Mouse (Mus musculus): ENCODE measurements at regions not wholly inside any gene's neighbourhood (a gene's known extent, or its start where the extent isn't known, plus 50 kb on each side); places are given as distances from the start of the nearest gene placed in this dataset.

GRCm38 (mm10) chr1:19975436-19975835, 642.4 kb downstream of the Pkhd1 start:
- no peaks in the 10 kb centered on the region for H3K4me1 ChIP-seq (ENCODE audit: control insufficient read depth, insufficient read depth, low read length)
- no peak for ATAC-seq (ENCODE audit: low FRiP score, low TSS enrichment)
- H3K27me3 ChIP-seq (ENCODE audit: control insufficient read depth, insufficient read depth, low read length) = no peaks in the 10 kb centered on the region
- H3K4me3 ChIP-seq (replicated peaks; ENCODE audit: low read depth, low read length) = no peak overlapping the region
- DNase-seq = no peak
- H3K9me3 ChIP-seq (ENCODE audit: control insufficient read depth, low read length) = no peaks in the 10 kb centered on the region
- no peak overlapping the region for H3K4me2 ChIP-seq (ENCODE audit: low read length)
- H3K36me3 ChIP-seq (ENCODE audit: control insufficient read depth, insufficient read depth, low read length) = no peaks in the 10 kb centered on the region
- H3K27ac ChIP-seq (replicated peaks; ENCODE audit: low read depth, low read length) = no peak overlapping the region
- H3K9ac ChIP-seq (replicated peaks; ENCODE audit: low read length) = no peak overlapping the region

GRCm38 (mm10) chr1:19981189-19981588, 636.7 kb downstream of the Pkhd1 start:
- WGBS = 11% methylated on average over 1 of the region's 1 CpGs
- no peaks in the 10 kb centered on the region for H3K27me3 ChIP-seq (ENCODE audit: control insufficient read depth, insufficient read depth, low read length)
- DNase-seq (peak; percentile 18), ATAC-seq (ENCODE audit: low FRiP score, low TSS enrichment) (no peak)
- H3K4me1 ChIP-seq (ENCODE audit: control insufficient read depth, insufficient read depth, low read length) = peaks cover 14% of the 10 kb centered on the region; the same call in 1 of the 2 replicates
- H3K4me3 ChIP-seq (replicated peaks; ENCODE audit: low read depth, low read length) = no peak overlapping the region
- H3K4me2 ChIP-seq (ENCODE audit: low read length) = no peak overlapping the region
- no peaks in the 10 kb centered on the region for H3K36me3 ChIP-seq (ENCODE audit: control insufficient read depth, insufficient read depth, low read length)
- H3K9ac ChIP-seq (replicated peaks; ENCODE audit: low read length) = no peak overlapping the region
- H3K27ac ChIP-seq (replicated peaks; ENCODE audit: low read depth, low read length) = no peak overlapping the region
- no peaks in the 10 kb centered on the region for H3K9me3 ChIP-seq (ENCODE audit: control insufficient read depth, low read length)

GRCm38 (mm10) chr1:19982791-19983190, 635.1 kb downstream of the Pkhd1 start:
- Histone ChIP-seq H3K27ac (replicated peaks; ENCODE audit: low read depth, low read length) (no peak overlapping the region), H3K4me2 (ENCODE audit: low read length) (no peak overlapping the region), H3K4me1 (ENCODE audit: control insufficient read depth, insufficient read depth, low read length) (peaks cover 14% of the 10 kb centered on the region; the same call in 1 of the 2 replicates), H3K9me3 (ENCODE audit: control insufficient read depth, low read length) (no peaks in the 10 kb centered on the region), H3K4me3 (replicated peaks; ENCODE audit: low read depth, low read length) (no peak overlapping the region), H3K27me3 (ENCODE audit: control insufficient read depth, insufficient read depth, low read length) (no peaks in the 10 kb centered on the region), H3K36me3 (ENCODE audit: control insufficient read depth, insufficient read depth, low read length) (no peaks in the 10 kb centered on the region), H3K9ac (replicated peaks; ENCODE audit: low read length) (no peak overlapping the region)
- WGBS = 36% methylated on average over 3 of the region's 3 CpGs
- no peak for ATAC-seq (ENCODE audit: low FRiP score, low TSS enrichment)
- peak; percentile 48 for DNase-seq

- peak; percentile 9 for DNase-seq
- ATAC-seq (ENCODE audit: low FRiP score, low TSS enrichment) = no peak
- WGBS = 50% methylated on average over 2 of the region's 2 CpGs
These were observed 634.4 kb downstream of the Pkhd1 start for GRCm38 (mm10) chr1:19983504-19983903.

GRCm38 (mm10) chr1:19989921-19990320, 627.9 kb downstream of the Pkhd1 start:
- no peak for DNase-seq
- Histone ChIP-seq H3K27me3 (ENCODE audit: control insufficient read depth, insufficient read depth, low read length) (no peaks in the 10 kb centered on the region), H3K9ac (replicated peaks; ENCODE audit: low read length) (no peak overlapping the region), H3K36me3 (ENCODE audit: control insufficient read depth, insufficient read depth, low read length) (no peaks in the 10 kb centered on the region), H3K4me3 (replicated peaks; ENCODE audit: low read depth, low read length) (no peak overlapping the region), H3K27ac (replicated peaks; ENCODE audit: low read depth, low read length) (no peak overlapping the region), H3K4me2 (ENCODE audit: low read length) (no peak overlapping the region), H3K9me3 (ENCODE audit: control insufficient read depth, low read length) (no peaks in the 10 kb centered on the region), H3K4me1 (ENCODE audit: control insufficient read depth, insufficient read depth, low read length) (no peaks in the 10 kb centered on the region)
- 82% methylated on average over 4 of the region's 4 CpGs for WGBS
- ATAC-seq (ENCODE audit: low FRiP score, low TSS enrichment) = no peak

More at GRCm38 (mm10) chr1:19983504-19983903, 634.4 kb downstream of the Pkhd1 start:
- Histone ChIP-seq H3K27ac (replicated peaks; ENCODE audit: low read depth, low read length) (no peak overlapping the region), H3K36me3 (ENCODE audit: control insufficient read depth, insufficient read depth, low read length) (no peaks in the 10 kb centered on the region), H3K9me3 (ENCODE audit: control insufficient read depth, low read length) (no peaks in the 10 kb centered on the region), H3K4me1 (ENCODE audit: control insufficient read depth, insufficient read depth, low read length) (peaks cover 14% of the 10 kb centered on the region; the same call in 1 of the 2 replicates), H3K4me3 (replicated peaks; ENCODE audit: low read depth, low read length) (no peak overlapping the region), H3K9ac (replicated peaks; ENCODE audit: low read length) (no peak overlapping the region), H3K4me2 (ENCODE audit: low read length) (no peak overlapping the region), H3K27me3 (ENCODE audit: control insufficient read depth, insufficient read depth, low read length) (no peaks in the 10 kb centered on the region)

All from midbrain, embryonic 14.5 days (tissue).